Mouse (Mus musculus) heart, embryonic 11.5 days (tissue): ENCODE measurements around the gene Rsph10b. TPM values are rescaled to one million over a fixed set of nuclear protein-coding genes. Genes with fewer than 3 reads are reported as not detected.

Experiments used
- ATAC-seq: fragments of 200-750 bp; cut with Nextera tagmentation; replicated peaks from 2 replicates; pipeline ENCODE4 v1.8.0; 2017; ENCODE audit warnings: moderate library complexity; ENCODE audit not compliant: insufficient number of reproducible peaks, low FRiP score, low TSS enrichment
- H3K27ac ChIP-seq: fragments of 300-500 bp; sonication (generic); 2 replicates; pipeline ENCODE4 v1.5.1; 2014; ENCODE audit warnings: mild to moderate bottlenecking, low read depth, low read length
- H3K27me3 ChIP-seq: fragments of 300-500 bp; sonication (generic); 2 replicates; pipeline ENCODE4 v1.6.1; 2014; ENCODE audit warnings: mild to moderate bottlenecking, low read length, mixed read lengths; ENCODE audit not compliant: control insufficient read depth, insufficient read depth
- H3K36me3 ChIP-seq: fragments of 300-500 bp; sonication (generic); 2 replicates; pipeline ENCODE4 v1.6.1; 2014; ENCODE audit warnings: mild to moderate bottlenecking, low read length, moderate library complexity, mixed read lengths; ENCODE audit not compliant: control insufficient read depth, insufficient read depth
- H3K4me1 ChIP-seq: fragments of 300-500 bp; sonication (generic); 2 replicates; pipeline ENCODE4 v1.6.1; 2014; ENCODE audit warnings: low read length; ENCODE audit not compliant: control insufficient read depth, insufficient read depth
- H3K4me2 ChIP-seq: fragments of 300-500 bp; sonication (generic); 2 replicates; pipeline ENCODE4 v1.6.1; 2014; ENCODE audit warnings: mild to moderate bottlenecking, moderate library complexity
- H3K4me3 ChIP-seq: fragments of 300-500 bp; sonication (generic); 2 replicates; pipeline ENCODE4 v1.5.1; 2014; ENCODE audit warnings: low read depth, low read length
- H3K9ac ChIP-seq: fragments of 300-500 bp; sonication (generic); 2 replicates; pipeline ENCODE4 v1.6.1; 2014; ENCODE audit warnings: mild to moderate bottlenecking, low read depth, low read length, moderate library complexity
- H3K9me3 ChIP-seq: fragments of 300-500 bp; sonication (generic); replicated peaks from 2 replicates; pipeline ENCODE4 v1.6.1; 2016; ENCODE audit warnings: low read length; ENCODE audit not compliant: control insufficient read depth
- WGBS: fragments of 180-500 bp; shearing (Covaris S2); extraction: QIAGEN DNeasy Blood & Tissue Kit; methylation state at CpG from one replicate; pipeline ENCODE4 v1.1.7; 2014; ENCODE audit not compliant: insufficient replicate concordance; 5-methylcytosine and 5-hydroxymethylcytosine counted together
- polyA plus RNA-seq: library from polyadenylated mRNA; unstranded; fragments of >200 nt; fragmentation: Nextera tagmentation; extraction: Ambion mirVana; gene quantifications from 2 replicates; pipeline ENCODE4 v1.2.1, GENCODE M21; 2014

Rsph10b gene
- polyA plus RNA-seq, 1 experiment from 2014 or later, result 0.43 TPM

- Histone ChIP-seq H3K4me2 (no peak overlapping the region), H3K27ac (no peak overlapping the region), H3K36me3 (peaks cover 20% of the 10 kb centered on the region), H3K9ac (no peak overlapping the region), H3K4me1 (peaks cover 19% of the 10 kb centered on the region), H3K27me3 (no peaks in the 10 kb centered on the region), H3K9me3 (no peaks in the 10 kb centered on the region), H3K4me3 (no peak overlapping the region)
- 85% methylated on average over 8 of the region's 8 CpGs for WGBS
- no peak for ATAC-seq
These were observed 26.4 kb upstream of the Rsph10b start for GRCm38 (mm10) chr5:143906429-143906828.

GRCm38 (mm10) chr5:143908926-143909325, 23.9 kb upstream of the Rsph10b start:
- peak overlapping the region; percentile 84 for H3K27ac ChIP-seq
- no peaks in the 10 kb centered on the region for H3K9me3 ChIP-seq
- H3K4me3 ChIP-seq, result peak overlapping the region; percentile 69
- WGBS, result 2% methylated on average over 9 of the region's 9 CpGs
- ATAC-seq, result no peak
- H3K9ac ChIP-seq, result peak overlapping the region; percentile 76
- H3K36me3 ChIP-seq, result peaks cover 11% of the 10 kb centered on the region
- peak overlapping the region; percentile 80 for H3K4me2 ChIP-seq
- H3K27me3 ChIP-seq, result no peaks in the 10 kb centered on the region
- peaks cover 19% of the 10 kb centered on the region for H3K4me1 ChIP-seq

GRCm38 (mm10) chr5:143909417-143910400, 23.1 kb upstream of the Rsph10b start, which contains the start of the genes Aimp2 and Pms2:
Gene Aimp2 (minus strand): TSS chr5:143909847.
Gene Pms2 (plus strand): TSS chr5:143909964.
- H3K4me1 ChIP-seq, result peaks cover 19% of the 10 kb centered on the region
- H3K4me2 ChIP-seq, result peak within 1 kb of the TSS; percentile 80
- WGBS, result under 1% methylated on average over 69 of the region's 70 CpGs
- H3K27ac ChIP-seq, result peak within 1 kb of the TSS; percentile 84
- peak within 1 kb of the TSS; percentile 76 for H3K9ac ChIP-seq
- no peaks in the 10 kb centered on the region for H3K27me3 ChIP-seq
- H3K36me3 ChIP-seq, result peaks cover 9% of the 10 kb centered on the region
- peak within 1 kb of the TSS; percentile 69 for H3K4me3 ChIP-seq
- no peaks in the 10 kb centered on the region for H3K9me3 ChIP-seq
- ATAC-seq, result peak; percentile 99

GRCm38 (mm10) chr5:143916221-143916620, 16.6 kb upstream of the Rsph10b start:
- Histone ChIP-seq H3K36me3 (peaks cover 13% of the 10 kb centered on the region), H3K4me2 (no peak overlapping the region), H3K4me1 (no peaks in the 10 kb centered on the region), H3K9ac (no peak overlapping the region), H3K4me3 (no peak overlapping the region), H3K27ac (no peak overlapping the region), H3K9me3 (no peaks in the 10 kb centered on the region), H3K27me3 (no peaks in the 10 kb centered on the region)
- ATAC-seq, result no peak
- WGBS, result 90% methylated on average over 9 of the region's 9 CpGs

- H3K9ac ChIP-seq, result no peak overlapping the region
- WGBS, result 59% methylated on average over 5 of the region's 5 CpGs
- no peak overlapping the region for H3K4me2 ChIP-seq
- H3K4me1 ChIP-seq, result no peaks in the 10 kb centered on the region
- no peaks in the 10 kb centered on the region for H3K9me3 ChIP-seq
- no peak for ATAC-seq
- H3K27ac ChIP-seq, result no peak overlapping the region
- H3K27me3 ChIP-seq, result no peaks in the 10 kb centered on the region
- peaks cover 19% of the 10 kb centered on the region for H3K36me3 ChIP-seq
- H3K4me3 ChIP-seq, result no peak overlapping the region
These were observed 15.4 kb upstream of the Rsph10b start for GRCm38 (mm10) chr5:143917418-143917817.

GRCm38 (mm10) chr5:143918120-143918519, 14.7 kb upstream of the Rsph10b start:
- 93% methylated on average over 3 of the region's 3 CpGs for WGBS
- no peak for ATAC-seq
- Histone ChIP-seq H3K4me3 (no peak overlapping the region), H3K27me3 (no peaks in the 10 kb centered on the region), H3K4me1 (no peaks in the 10 kb centered on the region), H3K4me2 (no peak overlapping the region), H3K9ac (no peak overlapping the region), H3K27ac (no peak overlapping the region), H3K36me3 (peaks cover 21% of the 10 kb centered on the region), H3K9me3 (no peaks in the 10 kb centered on the region)

GRCm38 (mm10) chr5:143924781-143925452, 7.9 kb upstream of the Rsph10b start:
- Histone ChIP-seq H3K9me3 (no peaks in the 10 kb centered on the region), H3K4me2 (no peak overlapping the region), H3K4me3 (no peak overlapping the region), H3K9ac (no peak overlapping the region), H3K27ac (no peak overlapping the region), H3K4me1 (no peaks in the 10 kb centered on the region), H3K36me3 (peaks cover 43% of the 10 kb centered on the region), H3K27me3 (no peaks in the 10 kb centered on the region)
- 69% methylated on average over 6 of the region's 6 CpGs for WGBS
- no peak for ATAC-seq

- Histone ChIP-seq H3K9me3 (no peaks in the 10 kb centered on the region), H3K9ac (no peak within 1 kb of the TSS), H3K36me3 (peaks cover 37% of the 10 kb centered on the region), H3K4me2 (no peak within 1 kb of the TSS), H3K4me1 (peaks cover 2% of the 10 kb centered on the region; the same call in 1 of the 2 replicates), H3K27me3 (no peaks in the 10 kb centered on the region), H3K4me3 (no peak within 1 kb of the TSS), H3K27ac (no peak within 1 kb of the TSS)
- 92% methylated on average over 8 of the region's 8 CpGs for WGBS
- no peak for ATAC-seq
These were observed 5.0 kb upstream of the Rsph10b start, which contains the start of gene Gm42421 for GRCm38 (mm10) chr5:143927875-143928274. Gene Gm42421 (plus strand): TSS chr5:143928175.
